Mouse (Mus musculus): ENCODE results near the gene Slc25a27. TPM values are rescaled to one million over a fixed set of nuclear protein-coding genes. Genes with fewer than 3 reads are reported as not detected.

Gene Slc25a27
- polyA plus RNA-seq, 1 experiment from 2014 or later = 140 TPM

GRCm38 (mm10) chr17:43597742-43598141 lies 69.3 kb downstream of the Slc25a27 start:
- H3K36me3 ChIP-seq (replicated peaks) = no peaks in the 10 kb centered on the region
- H3K4me1 ChIP-seq = no peaks in the 10 kb centered on the region
- H3K9ac ChIP-seq = no peak overlapping the region
- ATAC-seq (replicated peaks) = no peak
- no peak overlapping the region for H3K4me3 ChIP-seq
- WGBS = 97% methylated on average over 2 of the region's 2 CpGs
- no peak overlapping the region for H3K4me2 ChIP-seq
- H3K9me3 ChIP-seq = no peaks in the 10 kb centered on the region
- no peaks in the 10 kb centered on the region for H3K27me3 ChIP-seq (replicated peaks)
- H3K27ac ChIP-seq = no peak overlapping the region

GRCm38 (mm10) chr17:43592296-43593291 lies 74.4 kb downstream of the Slc25a27 start:
- Histone ChIP-seq H3K4me1 (no peaks in the 10 kb centered on the region), H3K36me3 (replicated peaks) (no peaks in the 10 kb centered on the region), H3K4me2 (no peak overlapping the region), H3K27ac (no peak overlapping the region), H3K27me3 (replicated peaks) (no peaks in the 10 kb centered on the region), H3K9ac (no peak overlapping the region), H3K9me3 (no peaks in the 10 kb centered on the region), H3K4me3 (no peak overlapping the region)
- ATAC-seq (replicated peaks) = no peak
- WGBS = 88% methylated on average over 21 of the region's 21 CpGs

Other genes starting within 250 kb of the Slc25a27 start
- 0.10 TPM in 1 of 2 replicates, not detected in the other for gene Mep1a, start 164.4 kb downstream of the Slc25a27 start, polyA plus RNA-seq (2015; fragmentation: Nextera tagmentation; extraction: Ambion mirVana)
- gene Ankrd66, start 123.6 kb downstream of the Slc25a27 start, polyA plus RNA-seq (2015; fragmentation: Nextera tagmentation; extraction: Ambion mirVana) = 0.43 and 0.50 TPM in 2 replicates
- 14.5 and 22.4 TPM in 2 replicates for gene Pla2g7, start 99.1 kb downstream of the Slc25a27 start, polyA plus RNA-seq (2015; fragmentation: Nextera tagmentation; extraction: Ambion mirVana)
- 0.60 and 0.70 TPM in 2 replicates for gene Tdrd6, start 36.9 kb downstream of the Slc25a27 start, polyA plus RNA-seq (2015; fragmentation: Nextera tagmentation; extraction: Ambion mirVana)
- gene Cyp39a1, start 211 bp upstream of the Slc25a27 start, polyA plus RNA-seq (2015; fragmentation: Nextera tagmentation; extraction: Ambion mirVana) = 8.6 and 8.7 TPM in 2 replicates
- 118 and 128 TPM in 2 replicates for gene Rcan2, start 134.1 kb upstream of the Slc25a27 start, polyA plus RNA-seq (2015; fragmentation: Nextera tagmentation; extraction: Ambion mirVana)